Mouse (Mus musculus): Measurements from ENCODE around the gene Dad1. TPM values are rescaled to one million over a fixed set of nuclear protein-coding genes. Genes with fewer than 3 reads are reported as not detected.

Gene Dad1
- total RNA-seq, 2 experiments from 2014 or later, result 119 TPM

DNA sequence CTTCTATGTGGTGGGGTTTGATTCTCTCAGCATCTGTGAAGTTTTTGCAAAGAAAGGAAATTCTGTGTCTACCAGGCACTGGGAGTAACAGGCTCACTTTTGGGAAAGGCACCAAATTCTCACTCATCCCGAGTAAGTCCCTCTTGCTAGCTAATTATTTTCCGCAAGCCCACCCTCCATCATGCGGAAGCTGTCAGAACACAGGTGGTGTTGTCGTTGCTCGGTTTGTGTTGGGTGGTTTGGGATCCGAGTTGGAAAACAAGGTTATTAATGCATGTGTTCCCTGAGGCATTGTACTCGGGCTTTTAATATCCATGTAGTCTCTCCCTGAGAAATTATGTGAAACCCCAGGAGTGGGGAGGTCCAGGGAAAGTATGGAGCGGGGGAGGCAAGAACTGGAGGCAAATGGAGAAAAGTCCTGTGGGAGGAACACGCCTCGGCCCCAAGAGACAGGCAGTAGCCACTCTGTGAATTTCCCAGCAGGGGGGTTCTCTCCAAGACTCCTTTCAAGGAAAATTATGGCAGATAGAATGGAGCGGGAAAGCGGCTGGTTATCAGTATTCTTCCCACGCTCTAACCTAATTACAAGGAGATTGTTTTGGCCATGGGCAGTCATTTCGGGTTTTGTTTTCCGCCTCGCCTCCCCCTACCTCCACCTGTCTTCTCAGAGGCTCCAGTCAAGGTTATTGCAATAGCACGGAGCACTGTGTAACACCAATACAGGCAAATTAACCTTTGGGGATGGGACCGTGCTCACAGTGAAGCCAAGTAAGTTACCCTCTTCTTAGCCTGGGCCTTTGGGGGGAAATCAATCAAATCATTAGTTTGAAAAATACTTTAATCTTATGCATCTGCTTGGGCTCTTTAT lies 62.1 kb downstream of the Dad1 start:
- peak; percentile 18 to 43 for DNase-seq (ENCODE audit: low spot score in 2 of 2)
- intact Hi-C loops (cut with DNase I), result no loop called here

GRCm38 (mm10) chr14:54191026-54191390 lies 62.9 kb downstream of the Dad1 start:
- DNase-seq (ENCODE audit: low spot score in 2 of 2), result no peak
- intact Hi-C loops (cut with DNase I), result no loop called here

DNA sequence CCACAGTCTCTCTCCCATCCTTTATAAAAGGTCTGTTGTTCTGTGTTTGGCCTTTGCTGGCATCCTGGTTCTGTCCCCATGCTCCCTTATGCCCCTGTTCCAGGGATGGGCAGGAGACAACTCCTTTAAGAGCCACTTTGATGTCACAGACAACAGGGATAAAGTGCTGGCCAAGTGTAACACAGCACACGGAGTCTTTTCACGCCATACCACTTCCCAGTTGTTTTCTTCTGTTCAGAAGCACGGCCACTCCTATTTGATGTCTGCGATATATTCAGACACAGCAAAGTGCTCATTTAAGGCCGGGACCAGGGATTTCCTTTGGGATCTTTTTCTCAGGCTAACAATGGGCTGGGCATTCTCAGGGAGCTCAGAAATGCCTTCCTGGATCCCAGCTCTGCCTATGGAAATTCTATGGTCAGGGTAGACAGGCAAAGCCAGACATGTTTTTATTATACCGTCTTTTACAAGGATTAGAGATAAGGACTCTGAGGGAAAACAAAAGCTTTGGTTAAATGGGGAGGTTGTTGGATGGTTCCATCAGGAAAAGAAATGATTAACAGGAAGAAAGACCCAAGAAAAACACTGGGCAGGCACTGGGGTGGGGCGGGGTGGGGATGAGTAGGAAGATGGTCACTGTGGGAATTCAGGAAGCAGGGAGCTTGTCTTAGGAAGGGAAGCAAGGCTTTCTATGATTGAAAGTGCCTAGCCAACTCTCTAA lies 63.4 kb downstream of the Dad1 start:
- intact Hi-C loops (cut with DNase I), result no loop called here
- no peak for DNase-seq (ENCODE audit: low spot score in 2 of 2)

- DNase-seq (ENCODE audit: low spot score in 2 of 2), result no peak
- intact Hi-C loops (cut with DNase I), result no loop called here
Measured at GRCm38 (mm10) chr14:54189255-54189654, 64.6 kb downstream of the Dad1 start.

GRCm38 (mm10) chr14:54187211-54187610 lies 66.7 kb downstream of the Dad1 start:
- intact Hi-C loops (cut with DNase I), result no loop called here
- no peak for DNase-seq (ENCODE audit: low spot score in 2 of 2)

Other genes with a start within 250 kb of the Dad1 start
- 10 to 100 TPM; 43.4 to 45.6 TPM for gene Abhd4, start 84 bp upstream of the Dad1 start, total RNA-seq (2021)
- gene Olfr49, start 30.8 kb upstream of the Dad1 start, total RNA-seq (2021), result not detected
- gene Oxa1l, start 106.7 kb upstream of the Dad1 start, total RNA-seq (2021), result 10 to 100 TPM; 52.4 to 57.2 TPM
- 1 to 10 TPM; 1.7 to 2.8 TPM for gene Slc7a7, start 163.7 kb upstream of the Dad1 start, total RNA-seq (2021)
- 10 to 100 TPM; 89.1 to 94.2 TPM for gene Mrpl52, start 172.8 kb upstream of the Dad1 start, total RNA-seq (2021)
- 10 to 100 TPM in 1 of 2 experiments, 1 to 10 TPM in 1; 7.9 to 14.8 TPM for gene Mmp14, start 177.5 kb upstream of the Dad1 start, total RNA-seq (2021)
- gene Lrp10, start 210.0 kb upstream of the Dad1 start, total RNA-seq (2021), result 10 to 100 TPM; 20.6 to 26.9 TPM
- 1 to 10 TPM; 3.5 to 6.6 TPM for gene Rem2, start 222.0 kb upstream of the Dad1 start, total RNA-seq (2021)

Measured in left cerebral cortex, postnatal 25 days (tissue).